8 mouse cellular contexts compared by ENCODE assay signal in genomic region chr5:65762686-65763085, GRCm38 (mm10). TPM values are rescaled to one million over a fixed set of nuclear protein-coding genes. Genes with fewer than 3 reads are reported as not detected.
DNase-seq lines count a peak whose midpoint lies in the region; ATAC-seq and TF ChIP-seq lines count a peak whose summit lies in the region.

No protein-coding gene starts in this region.

- TF ChIP-seq CTCF in brain, embryonic 14.5 days (IDR thresholded peaks at IDR 0.05; ENCODE audit: borderline replicate concordance, extremely low read depth, insufficient read depth, insufficient read length) = no peak

- peaks cover 11% of the 10 kb centered on the region for H3K4me1 ChIP-seq in kidney, embryonic 15.5 days
- peaks cover 7% of the 10 kb centered on the region for H3K4me1 ChIP-seq in hindbrain, embryonic 12.5 days
- H3K4me1 ChIP-seq in midbrain, embryonic 13.5 days (replicated peaks) = peaks cover 14% of the 10 kb centered on the region

- H3K9ac ChIP-seq in kidney, embryonic 15.5 days = peak overlapping the region; percentile 99
- peak overlapping the region; percentile 99 for H3K9ac ChIP-seq in hindbrain, embryonic 12.5 days
- peak overlapping the region; percentile 95 for H3K9ac ChIP-seq in midbrain, embryonic 13.5 days (replicated peaks)

- peak overlapping the region; percentile 84 for H3K4me2 ChIP-seq in kidney, embryonic 15.5 days
- peak overlapping the region; percentile 69 for H3K4me2 ChIP-seq in hindbrain, embryonic 12.5 days (replicated peaks)
- H3K4me2 ChIP-seq in midbrain, embryonic 13.5 days (replicated peaks) = peak overlapping the region; percentile 84

- under 1% methylated on average over 3 of the region's 3 CpGs for WGBS in kidney, embryonic 15.5 days
- 2% methylated on average over 3 of the region's 3 CpGs for WGBS in hindbrain, embryonic 12.5 days
- 1% methylated on average over 3 of the region's 3 CpGs for WGBS in midbrain, embryonic 13.5 days

- peaks cover 8% of the 10 kb centered on the region; the same call in 1 of the 2 replicates for H3K36me3 ChIP-seq in kidney, embryonic 15.5 days
- H3K36me3 ChIP-seq in hindbrain, embryonic 12.5 days = no peaks in the 10 kb centered on the region
- no peaks in the 10 kb centered on the region for H3K36me3 ChIP-seq in midbrain, embryonic 13.5 days

- no peak for ATAC-seq in kidney, embryonic 15.5 days (replicated peaks; ENCODE audit: low FRiP score)
- ATAC-seq in hindbrain, embryonic 12.5 days (ENCODE audit: low FRiP score) = no peak
- ATAC-seq in midbrain, embryonic 13.5 days = no peak

- peak overlapping the region; percentile 99 for H3K27ac ChIP-seq in kidney, embryonic 15.5 days
- peak overlapping the region; percentile 100 for H3K27ac ChIP-seq in hindbrain, embryonic 12.5 days
- H3K27ac ChIP-seq in midbrain, embryonic 13.5 days = peak overlapping the region; percentile 100

- no peak for TF ChIP-seq POLR2A in brain, embryonic 14.5 days (IDR thresholded peaks at IDR 0.05; ENCODE audit: borderline replicate concordance, extremely low read depth, insufficient read depth, insufficient read length, poor library complexity, severe bottlenecking)

- H3K4me3 ChIP-seq in kidney, embryonic 15.5 days (replicated peaks) = peak overlapping the region; percentile 78
- H3K4me3 ChIP-seq in hindbrain, embryonic 12.5 days = peak overlapping the region; percentile 87
- H3K4me3 ChIP-seq in midbrain, embryonic 13.5 days (replicated peaks) = peak overlapping the region; percentile 78

- H3K27me3 ChIP-seq in kidney, embryonic 15.5 days = no peaks in the 10 kb centered on the region
- no peaks in the 10 kb centered on the region for H3K27me3 ChIP-seq in hindbrain, embryonic 12.5 days
- H3K27me3 ChIP-seq in midbrain, embryonic 13.5 days = no peaks in the 10 kb centered on the region

- DNase-seq in kidney, adult 9 months = no peak
- DNase-seq in brain, embryonic 14.5 days (ENCODE audit: low read depth) = peak; percentile 42
- no peak for DNase-seq in gastrocnemius, postnatal 4 days (ENCODE audit: low spot score in 2 of 2)
- DNase-seq in frontal cortex, postnatal 25 days (ENCODE audit: low spot score in 2 of 2) = no peak
- no peak for DNase-seq in natural killer cell, adult 2 months (ENCODE audit: low spot score in 2 of 2)

- no peaks in the 10 kb centered on the region for H3K9me3 ChIP-seq in kidney, embryonic 15.5 days (replicated peaks)
- H3K9me3 ChIP-seq in hindbrain, embryonic 12.5 days (replicated peaks) = no peaks in the 10 kb centered on the region
- H3K9me3 ChIP-seq in midbrain, embryonic 13.5 days = no peaks in the 10 kb centered on the region

RNA-seq across cellular contexts. Expression of gene N4bp2, which starts 0.6 kb away (rescaled TPM):
- polyA plus RNA-seq in kidney, embryonic 15.5 days (2015; fragmentation: Nextera tagmentation; extraction: Ambion mirVana) = 26.0 and 26.5 TPM in 2 replicates
- polyA plus RNA-seq in brain, embryonic 14.5 days (2012; rRNA removed) = 30.2 and 31.4 TPM in 2 replicates
- polyA plus RNA-seq in hindbrain, embryonic 12.5 days (2016; fragmentation: Nextera tagmentation; extraction: Ambion mirVana) = 37.4 and 41.6 TPM in 2 replicates
- 26.3 and 27.0 TPM in 2 replicates for polyA plus RNA-seq in midbrain, embryonic 13.5 days (2015; fragmentation: Nextera tagmentation; extraction: Ambion mirVana)
- total RNA-seq in gastrocnemius, postnatal 4 days (2021) = 10 to 100 TPM; 61.3 to 67.5 TPM
